Mouse (Mus musculus) testis, adult 2 months (tissue): ENCODE results near the gene Dus2. TPM values are rescaled to one million over a fixed set of nuclear protein-coding genes. Genes with fewer than 3 reads are reported as not detected.
"Not testable (repeated sequence)": the region's sequence is repeated elsewhere in the genome, so short reads cannot be mapped to it uniquely, and the experiment has no call there.

Experiments
- H3K27ac ChIP-seq: fragments of 200-500 bp; 2 replicates; pipeline ENCODE4 v1.5.1; 2012; ENCODE audit warnings: low read depth, low read length; ENCODE audit not compliant: control insufficient read depth, insufficient read depth
- H3K27me3 ChIP-seq: fragments of 200-500 bp; 2 replicates; pipeline ENCODE4 v1.6.1; 2012; ENCODE audit warnings: mild to moderate bottlenecking, low read length, moderate library complexity; ENCODE audit not compliant: control insufficient read depth, insufficient read depth
- H3K36me3 ChIP-seq: fragments of 200-500 bp; 2 replicates; pipeline ENCODE4 v1.6.1; 2012; ENCODE audit warnings: mild to moderate bottlenecking, low read length; ENCODE audit not compliant: control insufficient read depth, insufficient read depth
- H3K4me1 ChIP-seq: fragments of 200-500 bp; 2 replicates; pipeline ENCODE4 v1.6.1; 2012; ENCODE audit warnings: low read length; ENCODE audit not compliant: control insufficient read depth, insufficient read depth
- H3K4me3 ChIP-seq: fragments of 200-500 bp; 2 replicates; pipeline ENCODE4 v1.5.1; 2012; ENCODE audit warnings: low read depth, mild to moderate bottlenecking, low read length, moderate library complexity, mixed read lengths; ENCODE audit not compliant: control insufficient read depth
- CTCF ChIP-seq: fragments of 200-500 bp; IDR thresholded peaks from 2 replicates; pipeline ENCODE4 v1.5.1; 2012; ENCODE audit warnings: low read depth, mild to moderate bottlenecking, inconsistent platforms, low read length, moderate library complexity; ENCODE audit not compliant: control insufficient read depth, insufficient read depth, insufficient replicate concordance
- POLR2A ChIP-seq: fragments of 200-500 bp; IDR thresholded peaks from 2 replicates; pipeline ENCODE4 v1.6.1; 2012; ENCODE audit warnings: low read depth, mild to moderate bottlenecking, inconsistent platforms, low read length, moderate library complexity; ENCODE audit not compliant: control insufficient read depth
- polyA plus RNA-seq: library from polyadenylated mRNA; depleted of rRNA; stranded (reverse); fragments of >200 nt; gene quantifications from 2 replicates; pipeline ENCODE4 v1.2.3, GENCODE M21; 2012

The Dus2 gene
- polyA plus RNA-seq, 1 experiment = 11.4 TPM

GRCm38 (mm10) chr8:105966692-105967311 is 24.3 kb upstream of the Dus2 start:
- Histone ChIP-seq H3K27me3 (no peaks in the 10 kb centered on the region), H3K36me3 (no peaks in the 10 kb centered on the region), H3K27ac (peak overlapping the region; percentile 78), H3K4me3 (peak overlapping the region; percentile 48), H3K4me1 (peaks cover 16% of the 10 kb centered on the region)
- no peak for TF ChIP-seq CTCF

DNA sequence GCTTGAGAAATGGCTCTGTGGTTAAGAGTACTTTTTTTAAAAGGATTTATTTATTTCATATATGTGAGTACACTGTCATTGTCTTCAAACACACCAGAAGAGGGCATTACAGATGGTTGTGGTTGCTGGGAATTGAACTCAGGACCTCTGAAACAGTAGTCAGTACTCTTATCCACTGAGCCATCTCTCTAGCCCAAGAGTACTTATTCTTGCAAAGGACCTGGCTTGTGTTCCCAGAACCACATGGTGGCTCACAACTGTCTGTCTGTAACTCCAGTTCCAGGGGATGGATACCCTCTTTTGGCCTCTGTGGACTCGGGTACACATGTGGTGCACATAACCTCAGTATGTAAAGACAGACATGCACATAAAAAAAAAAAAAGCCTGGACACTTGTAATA is 21.8 kb upstream of the Dus2 start:
- H3K36me3 ChIP-seq = no peaks in the 10 kb centered on the region
- H3K4me3 ChIP-seq = no peak overlapping the region
- no peak overlapping the region for H3K27ac ChIP-seq
- peaks cover 15% of the 10 kb centered on the region for H3K4me1 ChIP-seq
- no peaks in the 10 kb centered on the region for H3K27me3 ChIP-seq
- TF ChIP-seq POLR2A (no peak), CTCF (no peak)

GRCm38 (mm10) chr8:105971019-105971720 is 20.0 kb upstream of the Dus2 start:
- Histone ChIP-seq H3K27me3 (no peaks in the 10 kb centered on the region), H3K27ac (no peak overlapping the region), H3K36me3 (peaks cover 2% of the 10 kb centered on the region), H3K4me3 (no peak overlapping the region), H3K4me1 (peaks cover 3% of the 10 kb centered on the region)
- TF ChIP-seq POLR2A (no peak), CTCF (no peak)

DNA sequence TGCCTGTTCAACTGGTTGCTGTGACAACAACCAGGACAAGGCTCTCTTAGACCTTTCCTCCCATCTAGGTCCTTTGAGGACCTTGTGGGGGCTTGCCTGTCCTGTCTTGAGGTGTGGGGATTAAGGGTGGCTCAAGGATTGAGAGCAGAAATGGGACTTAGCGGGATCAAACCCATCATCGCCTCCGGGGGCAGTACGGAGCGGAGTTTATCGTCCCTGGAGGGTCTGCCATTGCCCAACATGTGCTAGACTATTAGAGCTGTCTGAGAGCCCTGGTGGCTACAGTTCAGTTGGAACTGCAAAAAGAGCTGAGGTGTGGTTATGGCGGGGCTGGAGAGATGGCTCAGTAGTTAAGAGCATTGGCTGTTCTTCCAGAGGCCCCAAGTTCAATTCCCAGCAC is 15.8 kb upstream of the Dus2 start:
- Histone ChIP-seq H3K36me3 (peaks cover 4% of the 10 kb centered on the region), H3K27me3 (no peaks in the 10 kb centered on the region), H3K4me1 (peaks cover 3% of the 10 kb centered on the region), H3K27ac (no peak overlapping the region), H3K4me3 (no peak overlapping the region)
- no peak for TF ChIP-seq CTCF
- no peak for TF ChIP-seq POLR2A

DNA sequence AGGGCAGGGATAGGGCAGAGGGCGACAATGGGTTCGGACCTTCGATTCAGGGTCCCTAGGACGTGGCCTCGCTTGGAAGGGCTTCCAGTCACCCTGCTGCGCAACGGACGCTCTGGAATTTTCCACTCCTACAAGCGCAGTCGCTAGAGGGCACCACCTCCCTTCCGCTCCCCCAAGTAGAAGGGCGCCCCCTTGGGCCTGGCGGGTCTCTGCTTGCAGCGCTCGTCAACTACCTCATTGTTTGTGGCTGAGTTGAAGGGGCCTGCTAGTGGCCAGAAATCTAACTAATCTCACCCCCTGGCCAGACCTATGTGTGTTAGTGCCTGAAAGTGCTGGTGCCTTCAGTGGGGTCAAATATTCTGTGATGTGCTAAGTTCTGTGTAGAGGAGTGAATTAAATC is 11.8 kb upstream of the Dus2 start, which contains the start of gene Dpep3:
Gene Dpep3, minus strand, starts transcription at position 105 of the 400 bp plus-strand sequence.
- Histone ChIP-seq H3K36me3 (peaks cover 4% of the 10 kb centered on the region), H3K4me3 (peak within 1 kb of the TSS; percentile 78)
- peak; percentile 89 for TF ChIP-seq POLR2A
- TF ChIP-seq CTCF = peak; percentile 85; the same call in 1 of the 2 replicates

GRCm38 (mm10) chr8:105981146-105981545 is 10.0 kb upstream of the Dus2 start:
- H3K27me3 ChIP-seq = no peaks in the 10 kb centered on the region
- TF ChIP-seq CTCF (no peak), POLR2A (no peak)
- no peak overlapping the region for H3K4me3 ChIP-seq
- H3K36me3 ChIP-seq = peaks cover 3% of the 10 kb centered on the region; the same call in 1 of the 2 replicates
- peaks cover 3% of the 10 kb centered on the region for H3K4me1 ChIP-seq
- no peak overlapping the region for H3K27ac ChIP-seq

More for the DNA sequence above, 11.8 kb upstream of the Dus2 start, which contains the start of gene Dpep3:
- H3K27ac ChIP-seq = peak within 1 kb of the TSS; percentile 76
- no peaks in the 10 kb centered on the region for H3K27me3 ChIP-seq
- H3K4me1 ChIP-seq = peaks cover 3% of the 10 kb centered on the region

GRCm38 (mm10) chr8:105983406-105983805 is 7.7 kb upstream of the Dus2 start:
- H3K27me3 ChIP-seq, H3K36me3 ChIP-seq, H3K4me1 ChIP-seq, H3K27ac ChIP-seq, H3K4me3 ChIP-seq: not testable (repeated sequence)
